Mouse (Mus musculus) left cerebral cortex, postnatal 25 days (tissue): ENCODE measurements at regions not wholly inside any gene's neighbourhood (a gene's known extent, or its start where the extent isn't known, plus 50 kb on each side); places are given as distances from the start of the nearest gene placed in this dataset.

Source experiments
- DNase-seq, 2 experiments: peaks; one replicate each; pipeline ENCODE4 v3.0.0; 2022; ENCODE audit warnings: low spot score in 2 of 2, mixed read lengths in 1 of 2
- intact Hi-C: fragments of 180-260 bp; cut with DNase I; formaldehyde crosslinking; loops from one replicate; pipeline ENCODE4 v1.15.1; 2025

- intact Hi-C loops: no loop called here
- peak in 1 of 2 experiments; percentile 13 for DNase-seq
Observed at GRCm38 (mm10) chr4:50291397-50291945, 445.9 kb upstream of the Grin3a start.

GRCm38 (mm10) chr4:50286602-50287001 lies 441.1 kb upstream of the Grin3a start:
- intact Hi-C loops: no loop called here

GRCm38 (mm10) chr4:50259012-50259601 lies 413.6 kb upstream of the Grin3a start:
- intact Hi-C loops: no loop called here
- DNase-seq: peak in 1 of 2 experiments; percentile 77

More at GRCm38 (mm10) chr4:50286602-50287001, 441.1 kb upstream of the Grin3a start:
- no peak for DNase-seq

- intact Hi-C loops: no loop called here
Observed at GRCm38 (mm10) chr4:50242042-50242441, 396.5 kb upstream of the Grin3a start.

GRCm38 (mm10) chr4:50240951-50241350 lies 395.4 kb upstream of the Grin3a start:
- DNase-seq: no peak
- intact Hi-C loops: no loop called here

More at GRCm38 (mm10) chr4:50242042-50242441, 396.5 kb upstream of the Grin3a start:
- peak in 1 of 2 experiments; percentile 24 for DNase-seq

- intact Hi-C loops: no loop called here
- no peak for DNase-seq
Observed at GRCm38 (mm10) chr4:50239386-50239785, 393.8 kb upstream of the Grin3a start.

- intact Hi-C loops: no loop called here
- no peak for DNase-seq
Observed at GRCm38 (mm10) chr4:50235476-50235875, 389.9 kb upstream of the Grin3a start.

DNA sequence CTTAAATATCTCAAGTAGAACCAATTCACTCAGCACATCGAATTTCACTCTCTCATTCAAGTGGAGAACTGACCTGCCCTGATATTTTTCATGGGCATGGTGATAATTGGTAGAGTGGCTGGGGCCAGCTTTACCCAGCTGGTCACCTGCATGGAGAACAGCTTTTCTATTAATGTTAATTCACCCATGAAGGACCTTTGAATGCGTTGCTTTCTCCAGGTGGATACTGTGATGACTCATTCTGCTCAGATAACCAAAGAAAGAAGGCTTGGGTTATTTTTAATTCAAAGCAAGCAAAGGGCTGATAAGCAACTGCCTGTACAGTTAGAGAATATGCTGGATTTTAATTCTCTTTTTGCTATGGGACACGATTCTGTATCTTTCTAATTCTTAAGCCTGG lies 357.8 kb upstream of the Grin3a start:
- intact Hi-C loops: no loop called here
- DNase-seq: no peak

DNA sequence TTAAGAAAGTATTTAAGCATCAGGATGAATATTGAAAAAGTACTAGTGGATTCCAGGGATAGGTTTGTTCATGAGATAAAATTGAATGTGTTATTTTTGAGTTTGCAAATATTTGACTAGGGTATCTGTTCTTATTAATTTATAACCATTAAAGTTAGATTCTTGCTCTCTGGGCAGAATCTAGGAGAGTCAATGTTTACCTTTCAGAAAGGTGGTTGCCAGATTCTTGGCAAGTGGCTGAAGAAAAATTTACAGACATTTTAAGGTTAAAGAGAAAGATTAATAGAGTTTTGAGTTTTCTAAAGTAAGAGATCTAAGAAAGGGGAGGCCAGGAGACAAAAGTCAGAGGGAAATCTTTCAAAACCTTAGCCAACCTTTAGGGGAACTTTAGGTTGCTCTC lies 331.7 kb upstream of the Grin3a start:
- DNase-seq: no peak
- intact Hi-C loops: no loop called here

GRCm38 (mm10) chr4:50176656-50177055 lies 331.1 kb upstream of the Grin3a start:
- DNase-seq: no peak
- intact Hi-C loops: no loop called here

DNA sequence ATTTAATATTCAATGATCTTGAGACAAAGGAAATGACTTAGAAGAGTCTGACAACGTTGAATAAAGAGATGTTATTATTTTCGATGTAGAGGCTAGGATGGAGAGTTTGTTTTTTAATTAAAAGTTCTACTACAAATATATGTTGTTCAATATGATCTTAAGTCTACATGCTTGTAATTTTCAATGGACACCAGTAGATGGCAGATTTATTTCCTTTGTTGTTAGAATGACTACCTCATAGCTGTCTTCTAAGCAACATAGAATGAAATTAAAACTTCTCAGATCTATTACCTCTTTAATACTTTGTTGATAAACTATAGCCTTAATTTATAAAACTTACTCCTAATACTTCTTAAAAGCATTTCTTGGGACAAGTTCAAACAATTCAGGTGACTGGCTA lies 315.3 kb upstream of the Grin3a start:
- DNase-seq: peak in 1 of 2 experiments; percentile 4
- intact Hi-C loops: loop anchor here (5.0 kb wide), 1 partner anchor 511 kb away; no protein-coding TSS in a partner anchor

GRCm38 (mm10) chr4:50145926-50146325 lies 300.4 kb upstream of the Grin3a start:
- intact Hi-C loops: no loop called here
- DNase-seq: no peak

DNA sequence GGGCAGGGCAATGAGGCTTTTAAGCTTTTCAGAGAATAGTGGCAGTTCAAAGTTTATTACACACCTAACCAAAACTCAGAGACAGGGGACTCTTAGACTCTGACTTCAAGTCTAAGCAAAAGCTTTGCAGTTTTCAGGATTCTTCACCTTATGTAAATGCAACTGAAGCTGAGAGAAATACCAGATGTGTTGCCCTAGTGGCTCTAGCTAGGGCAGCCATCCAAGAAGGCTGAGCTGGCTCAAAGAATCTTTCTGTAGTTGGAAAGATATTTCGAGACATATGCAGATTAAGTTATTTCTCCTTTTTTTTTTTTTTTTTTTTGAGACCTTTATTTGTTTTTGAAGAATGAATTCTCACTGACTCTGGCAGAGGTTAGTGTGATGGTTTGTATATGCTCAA lies 284.7 kb upstream of the Grin3a start:
- peak; percentile 3 to 77 for DNase-seq
- intact Hi-C loops: no loop called here

DNA sequence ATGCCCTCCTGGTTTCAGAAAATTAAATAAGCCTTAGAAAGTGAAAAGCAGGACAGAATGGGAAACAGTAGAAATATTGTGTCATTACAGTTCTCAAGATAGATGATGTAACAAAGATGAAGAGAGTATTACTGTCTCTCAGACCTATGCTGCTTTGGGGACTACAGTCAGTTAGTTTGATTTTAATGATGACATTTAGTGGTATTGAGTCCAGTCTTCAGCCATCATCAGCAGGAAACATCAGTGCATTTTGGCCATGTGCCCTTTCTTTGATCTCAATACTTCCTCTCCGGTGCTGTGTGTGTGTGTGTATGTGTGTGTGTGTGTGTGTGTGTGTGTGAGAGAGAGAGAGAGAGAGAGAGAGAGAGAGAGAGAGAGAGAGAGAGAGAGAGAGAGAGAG lies 261.0 kb upstream of the Grin3a start:
- DNase-seq: no peak
- intact Hi-C loops: no loop called here

DNA sequence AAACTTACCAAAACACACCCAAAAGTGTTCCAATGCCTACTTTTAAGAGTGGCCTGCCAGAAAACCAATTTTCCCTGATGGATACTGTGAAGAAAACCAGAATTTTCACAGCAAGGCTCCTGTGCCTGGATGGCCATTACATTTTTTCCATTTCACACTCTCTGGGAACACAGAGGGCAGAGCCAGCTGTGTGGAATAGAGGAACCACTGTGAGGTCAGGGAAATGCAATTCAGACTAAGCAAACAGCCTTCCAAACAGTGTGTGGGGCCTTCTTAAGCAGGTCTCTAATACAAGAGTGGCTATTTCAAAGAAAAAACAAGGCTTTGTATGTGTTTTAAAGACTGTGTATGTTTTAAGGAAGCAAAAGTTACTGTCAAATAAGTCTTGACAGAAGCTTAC lies 242.3 kb upstream of the Grin3a start:
- no peak for DNase-seq
- intact Hi-C loops: no loop called here

DNA sequence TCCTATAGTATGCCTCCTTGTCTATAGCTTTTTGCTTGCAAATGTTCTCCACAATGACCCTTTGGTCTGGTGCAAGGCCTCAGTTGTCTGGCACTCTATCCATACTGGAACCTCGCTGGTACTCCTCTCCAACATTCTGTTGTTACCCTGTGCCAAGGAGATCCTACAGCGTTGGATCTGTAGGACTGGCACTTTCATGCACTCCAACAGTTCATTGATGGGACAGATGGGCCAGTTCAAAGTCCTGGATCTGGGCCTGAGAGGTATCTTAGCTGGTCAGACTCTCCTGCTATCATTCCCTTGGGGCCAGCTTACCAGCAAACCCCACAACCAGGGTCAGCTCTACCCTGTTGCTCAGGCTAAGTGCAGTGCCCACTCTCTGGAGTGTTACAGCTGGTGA lies 241.1 kb upstream of the Grin3a start:
- no peak for DNase-seq
- intact Hi-C loops: no loop called here

- intact Hi-C loops: no loop called here
- DNase-seq: peak in 1 of 2 experiments; percentile 3
Observed at GRCm38 (mm10) chr4:50055519-50055918, 210.0 kb upstream of the Grin3a start.

- intact Hi-C loops: no loop called here
- DNase-seq: no peak
Observed at GRCm38 (mm10) chr4:50041476-50041875, 195.9 kb upstream of the Grin3a start.

- intact Hi-C loops: no loop called here
- DNase-seq: peak; percentile 20 to 32
Observed at GRCm38 (mm10) chr4:50036079-50036478, 190.5 kb upstream of the Grin3a start.

DNA sequence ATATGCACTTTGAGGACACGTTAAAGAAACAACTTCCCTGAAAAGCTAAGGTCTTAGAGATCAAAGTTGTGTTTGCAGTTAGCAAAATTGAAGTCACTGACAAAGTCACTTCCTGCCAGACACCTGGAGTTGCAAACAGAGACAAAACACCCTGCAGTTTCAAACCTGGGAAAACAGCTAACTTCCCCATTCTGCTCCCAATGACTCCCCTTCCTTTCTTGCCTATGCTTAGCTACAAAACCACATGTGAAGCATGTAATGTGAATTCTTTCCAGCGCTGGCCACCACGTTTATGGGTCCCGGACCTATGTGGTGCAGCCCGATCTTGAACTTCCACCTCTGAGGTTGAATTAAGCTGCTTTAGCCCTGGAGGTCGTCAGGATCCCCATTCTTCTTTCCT lies 179.8 kb upstream of the Grin3a start:
- no peak for DNase-seq
- intact Hi-C loops: no loop called here
